Mouse (Mus musculus): ENCODE data around the gene Aldh18a1.
"Not testable (repeated sequence)": the region's sequence is repeated elsewhere in the genome, so short reads cannot be mapped to it uniquely, and the experiment has no call there.

The Aldh18a1 gene

GRCm38 (mm10) chr19:40587491-40588292 is 571 bp downstream of the Aldh18a1 start:
- DNase-seq (ENCODE audit: inconsistent age in 2 of 2, low spot score in 1 of 2): no peak

- DNase-seq (ENCODE audit: inconsistent age in 2 of 2, low spot score in 1 of 2): no peak
Observed at GRCm38 (mm10) chr19:40586908-40587307, 1.4 kb downstream of the Aldh18a1 start.

GRCm38 (mm10) chr19:40581662-40582061 is 6.6 kb downstream of the Aldh18a1 start:
- peak in 1 of 2 experiments; percentile 81 for DNase-seq (ENCODE audit: inconsistent age in 2 of 2, low spot score in 1 of 2)

- DNase-seq (ENCODE audit: inconsistent age in 2 of 2, low spot score in 1 of 2): no peak
Observed at GRCm38 (mm10) chr19:40580902-40581301, 7.4 kb downstream of the Aldh18a1 start.

- DNase-seq (ENCODE audit: inconsistent age in 2 of 2, low spot score in 1 of 2): no peak
Observed at GRCm38 (mm10) chr19:40575438-40575837, 12.8 kb downstream of the Aldh18a1 start.

- DNase-seq (ENCODE audit: inconsistent age in 2 of 2, low spot score in 1 of 2): peak; percentile 79 to 89
Observed at GRCm38 (mm10) chr19:40570726-40571125, 17.5 kb downstream of the Aldh18a1 start.

- no peak for DNase-seq (ENCODE audit: inconsistent age in 2 of 2, low spot score in 1 of 2)
Observed at GRCm38 (mm10) chr19:40567616-40568015, 20.6 kb downstream of the Aldh18a1 start.

GRCm38 (mm10) chr19:40563880-40564645 is 24.2 kb downstream of the Aldh18a1 start:
- DNase-seq (ENCODE audit: inconsistent age in 2 of 2, low spot score in 1 of 2): no peak

- not testable (repeated sequence) for DNase-seq (ENCODE audit: inconsistent age in 2 of 2, low spot score in 1 of 2)
Observed at GRCm38 (mm10) chr19:40561521-40561920, 26.7 kb downstream of the Aldh18a1 start.

- DNase-seq (ENCODE audit: inconsistent age in 2 of 2, low spot score in 1 of 2): no peak
Observed at GRCm38 (mm10) chr19:40556029-40556428, 32.2 kb downstream of the Aldh18a1 start.

GRCm38 (mm10) chr19:40555136-40555535 is 33.1 kb downstream of the Aldh18a1 start:
- no peak for DNase-seq (ENCODE audit: inconsistent age in 2 of 2, low spot score in 1 of 2)

- no peak for DNase-seq (ENCODE audit: inconsistent age in 2 of 2, low spot score in 1 of 2)
Observed at GRCm38 (mm10) chr19:40554343-40554742, 33.9 kb downstream of the Aldh18a1 start.

- no peak for DNase-seq (ENCODE audit: inconsistent age in 2 of 2, low spot score in 1 of 2)
Observed at GRCm38 (mm10) chr19:40553849-40554248, 34.4 kb downstream of the Aldh18a1 start.

GRCm38 (mm10) chr19:40553014-40553789 is 35.1 kb downstream of the Aldh18a1 start:
- no peak for DNase-seq (ENCODE audit: inconsistent age in 2 of 2, low spot score in 1 of 2)

- DNase-seq (ENCODE audit: inconsistent age in 2 of 2, low spot score in 1 of 2): no peak
Observed at GRCm38 (mm10) chr19:40549516-40550135, 38.6 kb downstream of the Aldh18a1 start.

- no peak for DNase-seq (ENCODE audit: inconsistent age in 2 of 2, low spot score in 1 of 2)
Observed at GRCm38 (mm10) chr19:40548796-40549515, 39.3 kb downstream of the Aldh18a1 start.

- DNase-seq (ENCODE audit: inconsistent age in 2 of 2, low spot score in 1 of 2): no peak
Observed at GRCm38 (mm10) chr19:40548386-40548785, 39.9 kb downstream of the Aldh18a1 start.

GRCm38 (mm10) chr19:40544856-40545255 is 43.4 kb downstream of the Aldh18a1 start:
- peak; percentile 36 to 82 for DNase-seq (ENCODE audit: inconsistent age in 2 of 2, low spot score in 1 of 2)

GRCm38 (mm10) chr19:40542776-40543175 is 45.5 kb downstream of the Aldh18a1 start:
- no peak for DNase-seq (ENCODE audit: inconsistent age in 2 of 2, low spot score in 1 of 2)

GRCm38 (mm10) chr19:40536526-40536925 is 51.7 kb downstream of the Aldh18a1 start:
- no peak for DNase-seq (ENCODE audit: inconsistent age in 2 of 2, low spot score in 1 of 2)

Measured in adrenal gland, adult (tissue).